Mouse (Mus musculus) brain, embryonic 14.5 days (tissue): ENCODE results near the gene Snx13.

Experiments used
- CTCF ChIP-seq: fragments of 200-500 bp; IDR thresholded peaks from 2 replicates; pipeline ENCODE4 v1.5.1; 2012; ENCODE audit warnings: inconsistent platforms, mild to moderate bottlenecking, moderate library complexity, borderline replicate concordance; ENCODE audit not compliant: insufficient read depth, insufficient read length; ENCODE audit errors: extremely low read depth
- POLR2A ChIP-seq: fragments of 200-500 bp; IDR thresholded peaks from 2 replicates; pipeline ENCODE4 v1.6.1; 2012; ENCODE audit warnings: mild to moderate bottlenecking, inconsistent platforms, borderline replicate concordance; ENCODE audit not compliant: poor library complexity, insufficient read depth, insufficient read length, severe bottlenecking; ENCODE audit errors: extremely low read depth

- TF ChIP-seq POLR2A, result no peak
- TF ChIP-seq CTCF, result no peak
Observed at GRCm38 (mm10) chr12:35154149-35154548, 107.2 kb downstream of the Snx13 start.
